Mouse (Mus musculus): ENCODE measurements at regions not wholly inside any gene's neighbourhood (a gene's known extent, or its start where the extent isn't known, plus 50 kb on each side); places are given as distances from the start of the nearest gene placed in this dataset.
A peak's percentile ranks its signal among the peaks of the same experiment; 100 is the strongest.
"Not testable (repeated sequence)": the region's sequence is repeated elsewhere in the genome, so short reads cannot be mapped to it uniquely, and the experiment has no call there.

GRCm38 (mm10) chr15:41283199-41283598, 1149.0 kb downstream of the 9330182O14Rik start:
- no peaks in the 10 kb centered on the region for H3K36me3 ChIP-seq (ENCODE audit: poor library complexity, severe bottlenecking)
- no peaks in the 10 kb centered on the region for H3K9me3 ChIP-seq (replicated peaks)
- no peak overlapping the region for H3K4me3 ChIP-seq
- H3K9ac ChIP-seq: no peak overlapping the region
- H3K4me1 ChIP-seq: no peaks in the 10 kb centered on the region
- H3K27me3 ChIP-seq: no peaks in the 10 kb centered on the region
- no peak overlapping the region for H3K4me2 ChIP-seq
- no peak for ATAC-seq
- H3K27ac ChIP-seq: no peak overlapping the region
- WGBS: 87% methylated on average over 1 of the region's 1 CpGs

- no peak for ATAC-seq
- Histone ChIP-seq H3K9ac (no peak overlapping the region), H3K27ac (no peak overlapping the region), H3K4me2 (no peak overlapping the region), H3K4me1 (no peaks in the 10 kb centered on the region), H3K36me3 (ENCODE audit: poor library complexity, severe bottlenecking) (no peaks in the 10 kb centered on the region), H3K4me3 (no peak overlapping the region), H3K27me3 (no peaks in the 10 kb centered on the region), H3K9me3 (replicated peaks) (no peaks in the 10 kb centered on the region)
- WGBS: 83% methylated on average over 5 of the region's 5 CpGs
Measured at GRCm38 (mm10) chr15:41286809-41287413, 1152.7 kb downstream of the 9330182O14Rik start.

GRCm38 (mm10) chr15:41297419-41297818, 1163.3 kb downstream of the 9330182O14Rik start:
- Histone ChIP-seq H3K36me3 (ENCODE audit: poor library complexity, severe bottlenecking) (no peaks in the 10 kb centered on the region), H3K9me3 (replicated peaks) (no peaks in the 10 kb centered on the region), H3K27ac (no peak overlapping the region), H3K27me3 (no peaks in the 10 kb centered on the region), H3K9ac (no peak overlapping the region), H3K4me3 (no peak overlapping the region), H3K4me1 (no peaks in the 10 kb centered on the region), H3K4me2 (no peak overlapping the region)
- ATAC-seq: no peak
- 69% methylated on average over 4 of the region's 4 CpGs for WGBS

DNA sequence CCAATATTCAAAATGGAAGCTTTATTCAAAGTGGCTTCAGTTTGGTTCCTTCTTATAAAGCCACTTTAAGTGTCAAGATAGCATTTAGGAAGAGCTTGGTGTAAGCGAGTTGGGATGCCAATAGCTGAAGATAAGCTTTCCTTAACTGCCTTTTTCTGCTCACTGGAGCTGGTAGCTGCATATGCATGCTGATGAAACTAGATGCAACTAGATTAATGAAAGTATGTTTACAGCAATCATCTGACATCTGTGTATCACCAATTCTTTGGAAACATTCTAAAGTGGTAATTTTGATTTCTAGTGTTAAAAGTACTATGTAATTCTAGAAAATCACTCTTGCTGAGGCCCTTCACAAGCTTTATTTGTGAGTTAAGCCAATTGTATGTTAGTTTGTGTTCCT, 1172.5 kb downstream of the 9330182O14Rik start:
- H3K4me1 ChIP-seq: no peaks in the 10 kb centered on the region
- H3K27ac ChIP-seq: no peak overlapping the region
- no peak overlapping the region for H3K4me2 ChIP-seq
- no peaks in the 10 kb centered on the region for H3K27me3 ChIP-seq
- no peak for ATAC-seq
- no peaks in the 10 kb centered on the region for H3K9me3 ChIP-seq (replicated peaks)
- no peak overlapping the region for H3K4me3 ChIP-seq
- H3K9ac ChIP-seq: no peak overlapping the region
- WGBS: 84% methylated on average over 1 of the region's 1 CpGs
- H3K36me3 ChIP-seq (ENCODE audit: poor library complexity, severe bottlenecking): no peaks in the 10 kb centered on the region

DNA sequence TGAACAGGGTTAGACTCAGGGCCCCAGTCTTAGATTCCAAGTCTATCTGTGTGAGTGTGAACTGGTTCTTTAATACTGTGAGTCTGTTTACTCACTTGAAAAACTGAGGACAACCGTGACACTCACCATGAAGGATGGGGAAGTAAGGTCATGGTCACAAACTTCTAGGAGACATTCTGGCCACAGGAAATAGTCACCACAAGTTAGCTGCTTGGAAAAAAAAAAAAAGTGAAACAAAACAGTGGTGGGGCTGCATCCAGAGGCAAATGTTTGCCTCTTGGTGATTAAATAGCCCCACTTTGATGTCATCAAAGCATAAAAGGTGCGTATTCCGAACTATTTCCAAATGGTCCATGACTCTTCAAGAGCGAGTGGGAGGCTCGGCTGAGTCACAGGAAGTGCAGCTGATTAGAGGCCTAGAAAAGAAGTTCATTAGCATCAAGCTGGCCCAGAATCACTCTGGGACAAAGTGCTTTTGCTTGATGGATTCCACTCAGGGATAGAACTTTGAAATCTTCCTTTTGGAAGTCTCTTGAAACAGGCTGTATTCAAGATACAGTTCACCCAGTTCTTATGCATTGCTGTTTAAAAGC, 1177.7 kb downstream of the 9330182O14Rik start:
- 82% methylated on average over 5 of the region's 5 CpGs for WGBS
- Histone ChIP-seq H3K36me3 (ENCODE audit: poor library complexity, severe bottlenecking) (no peaks in the 10 kb centered on the region), H3K9me3 (replicated peaks) (no peaks in the 10 kb centered on the region), H3K27ac (no peak overlapping the region), H3K4me3 (no peak overlapping the region), H3K4me2 (no peak overlapping the region), H3K4me1 (no peaks in the 10 kb centered on the region), H3K27me3 (no peaks in the 10 kb centered on the region), H3K9ac (no peak overlapping the region)
- ATAC-seq: no peak

DNA sequence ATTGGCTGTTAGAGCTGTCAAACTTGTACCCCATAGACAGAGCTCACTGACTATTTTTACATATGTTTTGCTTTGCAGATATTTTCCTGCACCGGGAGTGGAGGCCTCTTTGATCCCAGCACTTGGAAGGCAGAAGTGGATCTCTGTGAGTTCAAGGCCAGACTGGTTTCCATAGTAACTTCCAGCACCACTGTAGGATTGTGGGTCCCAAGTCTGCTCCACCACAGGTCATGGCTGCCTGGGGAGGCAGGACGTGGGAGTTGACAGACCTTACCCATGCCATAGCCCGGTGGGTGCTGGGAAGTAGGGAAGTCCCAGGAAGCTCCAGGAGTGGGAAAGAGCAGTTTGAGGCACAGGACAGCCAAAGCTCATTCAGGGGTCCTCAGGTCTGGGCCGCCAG, 1180.8 kb downstream of the 9330182O14Rik start:
- no peak overlapping the region for H3K4me3 ChIP-seq
- no peaks in the 10 kb centered on the region for H3K4me1 ChIP-seq
- no peak overlapping the region for H3K9ac ChIP-seq
- H3K27me3 ChIP-seq: no peaks in the 10 kb centered on the region
- ATAC-seq: no peak
- 72% methylated on average over 4 of the region's 4 CpGs for WGBS
- H3K27ac ChIP-seq: no peak overlapping the region
- H3K9me3 ChIP-seq (replicated peaks): no peaks in the 10 kb centered on the region
- no peaks in the 10 kb centered on the region for H3K36me3 ChIP-seq (ENCODE audit: poor library complexity, severe bottlenecking)
- H3K4me2 ChIP-seq: no peak overlapping the region

GRCm38 (mm10) chr15:41325633-41326252, 1191.6 kb downstream of the 9330182O14Rik start:
- no peak overlapping the region for H3K4me2 ChIP-seq
- H3K27ac ChIP-seq: no peak overlapping the region
- no peaks in the 10 kb centered on the region for H3K4me1 ChIP-seq
- H3K9ac ChIP-seq: no peak overlapping the region
- no peaks in the 10 kb centered on the region for H3K27me3 ChIP-seq
- no peaks in the 10 kb centered on the region for H3K9me3 ChIP-seq (replicated peaks)
- no peak overlapping the region for H3K4me3 ChIP-seq
- peak; percentile 66 for ATAC-seq
- WGBS: 28% methylated on average over 7 of the region's 7 CpGs
- no peaks in the 10 kb centered on the region for H3K36me3 ChIP-seq (ENCODE audit: poor library complexity, severe bottlenecking)

GRCm38 (mm10) chr15:41329286-41329685, 1195.1 kb downstream of the 9330182O14Rik start:
- Histone ChIP-seq H3K4me2 (no peak overlapping the region), H3K4me1 (no peaks in the 10 kb centered on the region), H3K9me3 (replicated peaks) (no peaks in the 10 kb centered on the region), H3K27me3 (no peaks in the 10 kb centered on the region), H3K4me3 (no peak overlapping the region), H3K36me3 (ENCODE audit: poor library complexity, severe bottlenecking) (no peaks in the 10 kb centered on the region), H3K9ac (no peak overlapping the region), H3K27ac (no peak overlapping the region)
- ATAC-seq: no peak
- WGBS: 76% methylated on average over 2 of the region's 2 CpGs

- Histone ChIP-seq H3K4me3 (no peak overlapping the region), H3K36me3 (ENCODE audit: poor library complexity, severe bottlenecking) (no peaks in the 10 kb centered on the region), H3K27me3 (no peaks in the 10 kb centered on the region), H3K9ac (no peak overlapping the region), H3K27ac (no peak overlapping the region), H3K4me1 (no peaks in the 10 kb centered on the region), H3K9me3 (replicated peaks) (no peaks in the 10 kb centered on the region), H3K4me2 (no peak overlapping the region)
- ATAC-seq: no peak
- WGBS: 36% methylated on average over 2 of the region's 2 CpGs
Measured at GRCm38 (mm10) chr15:41330085-41330484, 1195.9 kb downstream of the 9330182O14Rik start.

GRCm38 (mm10) chr15:41332451-41332850, 1198.3 kb downstream of the 9330182O14Rik start:
- H3K4me1 ChIP-seq: no peaks in the 10 kb centered on the region
- H3K27me3 ChIP-seq: no peaks in the 10 kb centered on the region
- no peak overlapping the region for H3K27ac ChIP-seq
- no peak overlapping the region for H3K4me3 ChIP-seq
- no peaks in the 10 kb centered on the region for H3K36me3 ChIP-seq (ENCODE audit: poor library complexity, severe bottlenecking)
- H3K9me3 ChIP-seq (replicated peaks): no peaks in the 10 kb centered on the region
- no peak for ATAC-seq
- H3K9ac ChIP-seq: no peak overlapping the region
- H3K4me2 ChIP-seq: no peak overlapping the region
- WGBS: 85% methylated on average over 1 of the region's 1 CpGs

GRCm38 (mm10) chr15:41333165-41333564, 1199.0 kb downstream of the 9330182O14Rik start:
- no peak overlapping the region for H3K9ac ChIP-seq
- WGBS: 77% methylated on average over 3 of the region's 3 CpGs
- H3K4me2 ChIP-seq: no peak overlapping the region
- no peaks in the 10 kb centered on the region for H3K4me1 ChIP-seq
- ATAC-seq: no peak
- H3K27me3 ChIP-seq: no peaks in the 10 kb centered on the region
- H3K36me3 ChIP-seq (ENCODE audit: poor library complexity, severe bottlenecking): no peaks in the 10 kb centered on the region
- no peaks in the 10 kb centered on the region for H3K9me3 ChIP-seq (replicated peaks)
- H3K27ac ChIP-seq: no peak overlapping the region
- no peak overlapping the region for H3K4me3 ChIP-seq

- H3K9ac ChIP-seq; H3K27ac ChIP-seq; H3K9me3 ChIP-seq (replicated peaks); H3K4me2 ChIP-seq; H3K27me3 ChIP-seq; H3K4me3 ChIP-seq; ATAC-seq; H3K4me1 ChIP-seq; H3K36me3 ChIP-seq (ENCODE audit: poor library complexity, severe bottlenecking): not testable (repeated sequence)
- WGBS: 83% methylated on average over 2 of the region's 2 CpGs
Measured at GRCm38 (mm10) chr15:41340621-41341020, 1206.5 kb downstream of the 9330182O14Rik start.

GRCm38 (mm10) chr15:41345554-41345953, 1211.4 kb downstream of the 9330182O14Rik start:
- Histone ChIP-seq H3K27ac (no peak overlapping the region), H3K9me3 (replicated peaks) (no peaks in the 10 kb centered on the region), H3K4me2 (no peak overlapping the region), H3K4me1 (no peaks in the 10 kb centered on the region), H3K36me3 (ENCODE audit: poor library complexity, severe bottlenecking) (no peaks in the 10 kb centered on the region), H3K4me3 (no peak overlapping the region), H3K9ac (no peak overlapping the region), H3K27me3 (no peaks in the 10 kb centered on the region)
- no peak for ATAC-seq
- WGBS: 90% methylated on average over 2 of the region's 2 CpGs
